Mouse (Mus musculus) heart, postnatal 0 days (tissue): ENCODE results near the gene Nfya. TPM values are rescaled to one million over a fixed set of nuclear protein-coding genes. Genes with fewer than 3 reads are reported as not detected.
A peak's percentile ranks its signal among the peaks of the same experiment; 100 is the strongest.

Experiments
- ATAC-seq: fragments of 200-750 bp; cut with Nextera tagmentation; 2 replicates; pipeline ENCODE4 v1.8.0; 2017; ENCODE audit warnings: low read depth, moderate number of reproducible peaks, moderate library complexity; ENCODE audit not compliant: insufficient read depth
- DNase-seq: peaks from one replicate; pipeline ENCODE4 v3.0.0-alpha.2; 2016; ENCODE audit warnings: low spot score
- H3K27ac ChIP-seq: fragments of 300-500 bp; sonication (generic); 2 replicates; pipeline ENCODE4 v1.5.1; 2014; ENCODE audit warnings: low read depth, mild to moderate bottlenecking
- H3K27me3 ChIP-seq: fragments of 300-500 bp; sonication (generic); 2 replicates; pipeline ENCODE4 v1.6.1; 2014; ENCODE audit warnings: low read length, mixed read lengths; ENCODE audit not compliant: control insufficient read depth, insufficient read depth
- H3K36me3 ChIP-seq: fragments of 300-500 bp; sonication (generic); replicated peaks from 2 replicates; pipeline ENCODE4 v1.6.1; 2014; ENCODE audit warnings: low read length, mixed read lengths; ENCODE audit not compliant: control insufficient read depth, insufficient read depth
- H3K4me1 ChIP-seq: fragments of 300-500 bp; sonication (generic); 2 replicates; pipeline ENCODE4 v1.6.1; 2014; ENCODE audit warnings: antibody characterized with exemption; ENCODE audit not compliant: control insufficient read depth, insufficient read depth
- H3K4me2 ChIP-seq: fragments of 300-500 bp; sonication (generic); 2 replicates; pipeline ENCODE4 v1.6.1; 2014; ENCODE audit warnings: low read depth, mild to moderate bottlenecking, low read length, moderate library complexity
- H3K4me3 ChIP-seq: fragments of 300-500 bp; sonication (generic); 2 replicates; pipeline ENCODE4 v1.5.1; 2014; ENCODE audit warnings: low read depth, low read length
- H3K9ac ChIP-seq: fragments of 300-500 bp; sonication (generic); replicated peaks from 2 replicates; pipeline ENCODE4 v1.6.1; 2014; ENCODE audit warnings: low read depth, low read length, mixed read lengths
- H3K9me3 ChIP-seq: fragments of 300-500 bp; sonication (generic); replicated peaks from 2 replicates; pipeline ENCODE4 v1.6.1; 2016; ENCODE audit warnings: low read length; ENCODE audit not compliant: control insufficient read depth
- CTCF ChIP-seq: IDR thresholded peaks from 2 replicates; pipeline ENCODE4 v1.5.1; 2016; ENCODE audit warnings: antibody characterized with exemption, control low read depth, low read depth
- EP300 ChIP-seq: IDR thresholded peaks from 2 replicates; pipeline ENCODE4 v1.6.1; 2016; ENCODE audit warnings: antibody characterized with exemption, low read depth
- WGBS: fragments of 180-500 bp; shearing (Covaris S2); extraction: QIAGEN DNeasy Blood & Tissue Kit; methylation state at CpG from one replicate; pipeline ENCODE4 v1.1.7; 2014; 5-methylcytosine and 5-hydroxymethylcytosine counted together
- polyA plus RNA-seq: library from polyadenylated mRNA; unstranded; fragments of >200 nt; fragmentation: Nextera tagmentation; extraction: Ambion mirVana; gene quantifications from 2 replicates; pipeline ENCODE4 v1.2.1, GENCODE M21; 2015
- total RNA-seq: library from RNA; depleted of rRNA; stranded (reverse); fragments of >200 nt; gene quantifications from 2 replicates; pipeline ENCODE4 v1.2.3, GENCODE M21; 2014; ENCODE audit warnings: low replicate concordance; rRNA removed

Gene Nfya
- total RNA-seq (19.0 and 27.4 TPM in 2 replicates), polyA plus RNA-seq (4.7 and 5.5 TPM in 2 replicates)

GRCm38 (mm10) chr17:48409380-48410298 lies at the start of gene Nfya, which contains the start of gene Oard1:
TSS of gene Nfya (minus strand) at chr17:48409906.
TSS of gene Oard1 (plus strand) at chr17:48410014.
- H3K27me3 ChIP-seq = no peaks in the 10 kb centered on the region
- TF ChIP-seq EP300 (peak; percentile 67), CTCF (0 out of 2 replicates have a peak, but pooled peaks have one; percentile 3)
- ATAC-seq (peak; percentile 91), DNase-seq (peak; percentile 99)
- H3K4me3 ChIP-seq = peak within 1 kb of the TSS; percentile 87
- peak within 1 kb of the TSS; percentile 99 for H3K27ac ChIP-seq
- H3K4me2 ChIP-seq = peak within 1 kb of the TSS; percentile 78
- WGBS = under 1% methylated on average over 84 of the region's 84 CpGs
- H3K9me3 ChIP-seq = no peaks in the 10 kb centered on the region
- H3K4me1 ChIP-seq = peaks cover 31% of the 10 kb centered on the region
- H3K36me3 ChIP-seq = peaks cover 14% of the 10 kb centered on the region; the same call in 1 of the 2 replicates
- peak within 1 kb of the TSS; percentile 96 for H3K9ac ChIP-seq

DNA sequence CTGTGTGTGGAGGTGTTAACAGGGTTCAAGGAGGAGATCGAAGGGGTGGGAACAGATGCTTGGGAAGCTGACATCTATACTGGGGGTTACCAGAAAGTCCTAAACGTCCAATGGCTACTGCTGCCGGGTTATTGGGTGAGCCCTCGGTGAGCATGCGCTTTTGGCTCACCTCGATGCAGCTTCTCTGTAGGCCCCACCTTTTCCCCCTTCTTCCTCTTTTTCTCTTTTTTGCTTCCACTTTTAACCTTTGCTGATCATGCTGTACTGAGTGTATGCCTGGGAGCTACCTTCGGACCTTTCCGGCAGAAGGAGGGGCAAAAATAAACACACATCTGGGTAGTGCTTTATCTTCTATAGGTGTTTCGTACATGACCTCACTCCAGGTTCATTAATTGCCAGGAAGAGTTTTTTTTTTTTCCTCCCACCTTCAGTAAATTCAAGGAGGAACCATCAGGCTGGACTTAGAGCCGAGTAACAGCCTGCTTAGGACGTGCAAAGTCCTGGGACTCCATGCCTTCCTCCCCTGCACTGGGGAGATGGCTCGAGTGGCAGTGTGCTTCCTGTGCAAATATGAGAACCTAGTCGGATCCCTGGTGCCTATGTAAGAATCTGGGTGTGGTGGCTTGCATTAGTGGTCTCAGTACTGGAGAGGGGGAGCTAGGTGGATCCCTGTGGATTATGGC lies 48.4 kb upstream of the Nfya start:
- no peak overlapping the region for H3K9ac ChIP-seq
- DNase-seq (no peak), ATAC-seq (no peak)
- H3K27ac ChIP-seq = no peak overlapping the region
- no peaks in the 10 kb centered on the region for H3K36me3 ChIP-seq
- no peaks in the 10 kb centered on the region for H3K27me3 ChIP-seq
- no peak for TF ChIP-seq CTCF
- WGBS = 68% methylated on average over 13 of the region's 13 CpGs
- H3K4me2 ChIP-seq = no peak overlapping the region
- no peak overlapping the region for H3K4me3 ChIP-seq
- H3K9me3 ChIP-seq = no peaks in the 10 kb centered on the region
- no peaks in the 10 kb centered on the region for H3K4me1 ChIP-seq

- ATAC-seq (no peak), DNase-seq (no peak)
- Histone ChIP-seq H3K36me3 (no peaks in the 10 kb centered on the region), H3K4me1 (no peaks in the 10 kb centered on the region), H3K27me3 (no peaks in the 10 kb centered on the region), H3K9me3 (no peaks in the 10 kb centered on the region), H3K9ac (no peak overlapping the region), H3K4me3 (no peak overlapping the region), H3K27ac (no peak overlapping the region), H3K4me2 (no peak overlapping the region)
- TF ChIP-seq CTCF = no peak
- no peak for TF ChIP-seq EP300
- 87% methylated on average over 2 of the region's 2 CpGs for WGBS
Measured at GRCm38 (mm10) chr17:48455955-48456354, 46.2 kb upstream of the Nfya start.

GRCm38 (mm10) chr17:48454688-48455087 lies 45.0 kb upstream of the Nfya start, which contains the start of gene Unc5cl:
TSS of gene Unc5cl (plus strand) at chr17:48454901.
- H3K9ac ChIP-seq = no peak within 1 kb of the TSS
- WGBS = 58% methylated on average over 11 of the region's 11 CpGs
- H3K4me1 ChIP-seq = no peaks in the 10 kb centered on the region
- H3K27me3 ChIP-seq = no peaks in the 10 kb centered on the region
- H3K36me3 ChIP-seq = no peaks in the 10 kb centered on the region
- no peak within 1 kb of the TSS for H3K27ac ChIP-seq
- H3K4me3 ChIP-seq = no peak within 1 kb of the TSS
- ATAC-seq (no peak), DNase-seq (no peak)
- H3K9me3 ChIP-seq = no peaks in the 10 kb centered on the region
- no peak for TF ChIP-seq EP300
- no peak for TF ChIP-seq CTCF
- H3K4me2 ChIP-seq = no peak within 1 kb of the TSS

DNA sequence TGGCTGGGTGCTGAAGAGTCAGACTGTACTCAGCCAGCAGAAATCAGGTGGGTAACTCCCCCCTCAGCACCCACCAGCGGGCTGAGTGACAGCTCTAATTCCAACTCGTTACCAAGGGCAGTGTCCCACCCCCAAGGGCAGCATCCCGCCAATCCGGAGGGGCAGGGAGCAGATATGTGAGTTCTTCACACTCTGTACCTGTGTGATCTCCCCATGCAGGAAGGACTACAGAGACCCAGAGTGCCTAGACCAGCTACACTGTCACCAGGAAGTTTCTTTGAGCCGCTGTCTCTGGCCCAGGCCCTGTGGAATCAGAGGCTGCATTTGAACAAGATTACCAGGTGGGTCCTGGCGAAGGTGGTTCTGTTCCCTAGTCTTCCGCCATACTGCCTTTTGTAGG lies 44.5 kb upstream of the Nfya start:
- WGBS = 45% methylated on average over 7 of the region's 7 CpGs
- H3K4me2 ChIP-seq = no peak overlapping the region
- H3K4me1 ChIP-seq = no peaks in the 10 kb centered on the region
- TF ChIP-seq CTCF = no peak
- no peak for TF ChIP-seq EP300
- H3K9me3 ChIP-seq = no peaks in the 10 kb centered on the region
- no peak overlapping the region for H3K9ac ChIP-seq
- no peaks in the 10 kb centered on the region for H3K36me3 ChIP-seq
- no peak for DNase-seq
- H3K27me3 ChIP-seq = no peaks in the 10 kb centered on the region
- H3K4me3 ChIP-seq = no peak overlapping the region
- H3K27ac ChIP-seq = no peak overlapping the region
- ATAC-seq = no peak
